Mouse (Mus musculus) cortical plate, adult 2 months (tissue): ENCODE data around the gene Zkscan17.

Experiments
- CTCF ChIP-seq: fragments of 200-500 bp; IDR thresholded peaks from 2 replicates; pipeline ENCODE4 v1.5.1; 2011; ENCODE audit warnings: mild to moderate bottlenecking, control low read depth, low read length; ENCODE audit not compliant: insufficient read depth; ENCODE audit errors: extremely low read depth
- POLR2A ChIP-seq: fragments of 200-500 bp; IDR thresholded peaks from 2 replicates; pipeline ENCODE4 v1.6.1; 2011; ENCODE audit warnings: mild to moderate bottlenecking, low read length, control low read depth; ENCODE audit not compliant: insufficient read depth; ENCODE audit errors: extremely low read depth

GRCm38 (mm10) chr11:59472326-59472677, 54.2 kb downstream of the Zkscan17 start, which contains the start of gene Zfp867:
- TF ChIP-seq POLR2A (peak; percentile 87), CTCF (no peak)
